Mouse (Mus musculus): ENCODE results near the gene Zfp787.

Zfp787 gene

DNA sequence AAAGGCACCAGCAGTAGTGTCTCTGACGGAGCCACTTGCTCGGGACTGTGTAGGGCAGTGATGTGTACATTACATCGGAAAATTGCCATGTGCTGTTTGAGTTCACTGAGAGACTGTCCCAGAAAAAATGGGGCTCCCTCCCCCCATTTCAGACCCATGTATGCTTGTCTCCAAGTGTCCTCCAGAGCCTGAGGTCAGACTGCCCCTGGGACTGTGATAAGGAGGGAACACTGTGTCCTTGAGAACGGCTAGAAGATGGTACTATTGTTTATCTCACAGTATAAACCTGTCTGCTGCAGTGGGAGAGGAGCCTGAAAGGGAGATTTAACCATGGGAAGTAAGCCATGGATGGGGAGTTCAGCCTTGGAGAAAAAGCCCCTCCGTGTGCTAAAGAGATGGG, 8.9 kb upstream of the Zfp787 start:
- DNase-seq (ENCODE audit: low read depth, low spot score) = no peak

DNA sequence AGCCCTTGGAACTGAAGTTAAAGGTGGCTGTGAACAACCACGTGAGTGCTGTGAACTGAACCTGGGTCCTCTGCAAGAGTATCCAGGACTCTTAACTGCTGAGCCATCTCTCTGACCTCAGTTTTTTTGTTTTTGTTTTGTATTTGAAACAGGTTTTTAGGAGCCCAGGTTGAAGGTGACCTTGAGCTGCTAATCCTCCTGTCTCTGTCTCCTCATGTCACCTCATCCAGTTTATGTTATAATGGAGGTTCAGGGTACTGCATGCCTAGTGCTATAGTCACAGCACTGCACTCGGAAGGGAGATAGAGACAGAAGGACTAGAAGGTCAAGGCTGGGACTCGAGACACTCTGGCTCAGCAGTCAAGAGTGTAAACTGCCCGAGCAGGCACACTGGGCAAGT, 6.4 kb upstream of the Zfp787 start:
- no peak for DNase-seq (ENCODE audit: low read depth, low spot score)

DNA sequence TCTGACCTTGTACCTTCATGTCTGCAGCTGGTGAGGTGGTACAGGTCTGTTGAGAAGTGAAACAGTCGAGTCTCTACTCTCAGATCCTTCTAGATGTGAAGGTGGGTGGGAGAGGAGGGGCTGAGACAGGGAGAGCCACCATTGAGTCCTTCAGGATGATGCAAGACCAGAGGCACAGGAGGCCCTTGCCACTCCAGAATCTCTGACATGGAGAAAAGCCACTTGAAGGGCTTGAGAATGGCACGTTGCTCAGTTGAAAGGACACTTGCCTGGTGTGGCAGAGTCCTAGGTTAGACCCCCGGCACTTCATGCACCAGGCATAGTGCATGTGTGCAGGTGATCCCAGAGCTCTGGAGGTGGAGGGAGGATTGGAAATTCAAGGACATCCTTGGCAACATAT, 5.7 kb upstream of the Zfp787 start:
- DNase-seq (ENCODE audit: low read depth, low spot score) = no peak

DNA sequence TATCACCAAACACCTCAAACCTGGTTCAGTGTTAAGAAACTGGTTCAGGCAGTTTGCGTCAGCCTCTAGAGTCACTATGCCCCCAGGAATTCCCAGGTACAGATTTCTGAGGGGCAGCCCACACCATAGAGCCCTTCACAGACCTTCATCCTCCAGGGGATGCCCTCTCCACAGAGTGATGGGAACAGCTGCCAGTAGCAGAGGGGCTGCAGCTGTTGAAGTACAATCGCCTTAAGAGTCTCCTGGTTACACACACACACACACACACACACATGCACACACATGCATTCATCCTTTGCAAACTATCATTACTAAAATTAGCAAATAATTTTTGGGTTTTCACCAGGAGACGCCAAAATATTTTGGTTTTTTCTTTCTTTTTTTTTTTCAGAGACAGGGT, 3.8 kb upstream of the Zfp787 start:
- DNase-seq (ENCODE audit: low read depth, low spot score) = no peak

DNA sequence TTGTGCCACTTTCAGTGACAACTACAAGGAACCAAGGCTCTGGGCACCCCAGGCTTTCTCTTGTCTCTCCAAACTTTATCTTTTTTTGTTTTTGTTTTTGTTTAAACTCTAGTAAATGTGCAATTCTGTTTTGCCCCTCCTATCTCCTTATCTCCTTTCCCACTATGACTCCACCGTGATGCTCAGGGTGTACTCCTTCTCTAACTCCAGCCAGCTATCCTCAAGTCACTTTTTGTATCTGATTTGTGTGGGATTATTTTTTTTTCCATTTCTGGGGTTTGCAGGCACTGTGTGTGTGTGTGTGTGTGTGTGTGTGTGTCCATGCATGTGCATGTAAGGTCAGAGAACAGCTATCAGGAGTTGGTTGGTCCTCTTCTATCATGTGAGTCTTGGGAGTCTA, 1.7 kb upstream of the Zfp787 start:
- no peak for DNase-seq (ENCODE audit: low read depth, low spot score)

DNA sequence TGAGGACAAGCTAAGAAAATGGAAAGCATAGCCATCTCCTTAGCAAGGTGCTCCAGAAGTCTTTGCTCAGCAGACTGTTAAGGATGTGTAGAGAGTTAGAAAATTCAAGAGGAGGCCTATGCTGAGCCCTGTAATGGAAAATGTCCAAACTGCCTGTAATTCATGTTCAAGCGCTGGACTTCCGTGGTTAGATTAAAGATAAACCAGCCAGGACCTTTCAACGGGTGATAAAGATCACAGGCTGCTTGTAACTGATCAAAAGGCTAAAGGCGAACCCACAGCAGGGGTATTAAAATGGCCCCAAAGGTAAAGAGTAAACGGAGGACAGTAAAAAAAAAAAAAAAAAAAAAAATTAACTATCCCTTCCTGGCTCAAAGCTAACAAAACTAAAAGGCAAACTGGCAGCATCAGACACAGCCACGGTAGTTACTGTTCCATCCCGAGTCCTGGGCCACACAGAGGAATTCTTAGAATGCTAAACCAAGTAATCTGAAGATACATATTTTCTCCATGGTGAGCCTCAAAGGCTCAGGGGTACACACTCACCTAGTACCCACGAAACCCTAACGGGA, 1.2 kb upstream of the Zfp787 start:
- no peak for DNase-seq (ENCODE audit: low read depth, low spot score)

DNA sequence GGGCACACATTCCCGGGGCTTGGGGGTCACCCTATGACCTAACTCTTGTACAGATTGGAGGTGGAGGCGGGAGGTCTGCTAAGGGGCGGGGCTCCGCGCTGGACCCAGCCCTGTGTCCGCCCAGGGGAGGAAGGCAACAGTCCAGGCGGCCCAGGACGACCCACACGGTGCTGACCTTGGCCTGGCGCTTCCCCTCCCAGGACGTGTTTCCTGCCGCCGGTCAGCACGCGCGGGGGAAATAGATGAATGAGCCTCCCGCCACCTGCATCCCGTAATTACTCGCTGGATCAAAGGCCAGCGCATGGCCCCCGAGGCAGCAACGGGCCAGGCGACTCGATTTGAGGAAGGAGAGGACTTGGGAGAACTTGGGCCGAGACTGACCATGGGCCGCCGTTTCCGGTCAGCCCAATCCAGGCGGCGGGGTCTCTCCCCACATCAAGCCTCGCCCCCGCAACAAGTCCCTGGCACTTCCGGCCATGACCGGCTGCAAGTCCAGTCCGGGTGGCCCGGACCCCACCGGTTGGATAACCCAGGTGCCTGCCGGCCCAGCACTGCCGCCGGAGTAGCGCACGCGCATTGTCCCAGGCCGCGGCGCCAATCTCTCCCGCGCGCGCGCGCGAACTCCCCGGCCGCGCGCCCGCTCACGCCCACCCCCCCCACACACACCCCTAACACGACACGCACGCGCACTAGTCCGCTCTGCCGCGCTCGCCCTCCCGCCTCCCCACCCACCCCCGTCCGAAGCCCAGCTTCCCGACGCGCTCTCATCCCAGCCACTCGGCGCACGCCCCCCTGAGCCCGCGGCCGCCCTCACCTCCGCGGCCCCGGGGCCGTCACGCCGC, 545 bp downstream of the Zfp787 start:
- DNase-seq (ENCODE audit: low read depth, low spot score) = peak; percentile 80

DNA sequence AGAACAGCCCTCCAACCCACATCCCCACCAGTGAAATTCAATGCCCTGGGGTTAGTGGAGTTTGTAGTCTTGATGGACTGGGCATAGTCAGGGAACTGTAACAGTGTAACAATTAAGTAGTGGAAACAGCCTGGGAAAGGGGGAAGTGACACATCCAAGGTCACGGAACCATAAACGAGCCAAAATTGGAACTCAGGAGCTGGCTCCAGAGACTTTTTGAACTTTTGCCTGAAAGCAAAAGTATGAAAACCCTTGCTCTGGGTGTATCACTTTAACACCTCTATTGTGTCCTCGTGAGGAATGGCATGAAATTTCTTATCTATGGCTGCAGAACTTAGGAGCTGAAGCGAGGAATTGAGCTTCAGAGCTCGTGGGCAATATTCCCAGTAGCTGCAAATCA, 1.6 kb downstream of the Zfp787 start:
- no peak for DNase-seq (ENCODE audit: low read depth, low spot score)

DNA sequence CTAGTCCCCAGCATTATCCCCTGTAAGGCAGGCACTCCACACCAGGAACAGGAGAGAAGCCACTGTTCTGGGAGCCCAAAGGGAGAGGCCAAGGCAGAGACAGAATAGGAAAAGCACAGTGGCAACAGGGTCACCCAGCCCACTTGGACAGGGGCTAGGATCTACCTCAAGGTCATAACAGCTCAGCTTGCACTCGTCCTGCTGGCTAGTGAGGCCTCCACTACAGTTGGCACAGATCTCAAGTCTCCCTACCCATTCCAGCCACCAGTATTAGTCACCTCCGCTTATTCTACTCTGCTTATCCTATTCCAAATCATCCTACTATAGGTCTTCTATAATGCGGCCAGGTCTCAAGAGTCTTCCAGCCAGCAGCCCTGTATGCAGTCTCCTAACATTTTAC, 2.7 kb downstream of the Zfp787 start:
- no peak for DNase-seq (ENCODE audit: low read depth, low spot score)

DNA sequence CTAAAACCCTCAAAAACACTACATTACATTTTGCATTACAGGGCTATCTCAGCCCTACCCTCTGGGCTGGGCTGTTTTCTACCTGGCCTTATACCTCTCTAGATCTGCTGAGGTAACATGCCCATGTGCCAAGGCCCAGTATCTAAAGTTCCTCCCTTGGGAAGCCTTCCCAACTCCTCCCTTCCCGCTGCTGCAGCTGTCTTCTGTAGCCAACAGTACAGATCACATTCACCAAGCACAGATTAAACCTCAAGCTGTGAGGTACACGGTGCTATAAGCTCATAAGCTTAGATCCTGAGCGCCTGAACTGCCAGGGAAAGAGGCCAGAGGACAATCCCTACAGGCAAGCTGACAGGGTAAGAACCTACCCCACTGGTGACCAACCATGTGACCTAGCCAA, 3.8 kb downstream of the Zfp787 start:
- no peak for DNase-seq (ENCODE audit: low read depth, low spot score)

DNA sequence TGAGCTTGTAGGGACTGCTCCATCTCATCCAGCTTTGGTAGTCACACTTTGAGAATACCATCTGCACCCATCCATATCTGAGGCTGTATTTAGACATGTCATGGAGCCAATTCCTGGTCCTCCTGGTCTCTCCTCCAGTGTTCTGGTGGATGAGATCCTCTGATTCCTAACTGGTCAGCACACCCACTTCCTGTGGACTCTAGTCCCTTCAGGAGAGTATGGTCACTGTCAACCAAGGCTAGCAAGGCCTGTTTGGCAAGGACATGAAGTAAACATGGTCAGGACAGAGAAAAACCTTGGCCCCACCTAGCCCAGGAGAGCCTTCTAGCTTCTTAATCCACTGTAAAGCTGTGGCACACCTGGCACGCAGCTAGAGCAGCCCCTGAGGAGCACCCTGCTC, 4.5 kb downstream of the Zfp787 start:
- DNase-seq (ENCODE audit: low read depth, low spot score) = no peak

DNA sequence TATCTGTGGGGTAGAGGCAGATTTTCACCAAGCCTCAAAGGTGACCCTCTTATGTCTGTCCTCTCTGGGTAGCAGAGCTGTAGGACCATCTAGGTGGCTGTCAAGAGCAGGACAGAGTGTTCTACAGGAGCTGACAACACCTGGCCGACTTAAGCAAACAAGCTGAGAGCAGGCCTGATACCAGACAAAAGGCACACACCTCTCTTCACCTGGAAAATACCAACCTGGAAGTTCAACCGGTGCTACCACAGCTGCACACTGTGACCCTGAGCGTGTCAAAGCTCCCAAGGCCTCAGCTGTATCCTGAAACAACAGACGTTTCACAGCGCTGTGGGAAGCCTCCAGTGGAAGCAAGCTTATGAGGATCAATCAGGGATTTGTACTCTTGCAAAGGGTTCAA, 8.1 kb downstream of the Zfp787 start:
- DNase-seq (ENCODE audit: low read depth, low spot score) = no peak

DNA sequence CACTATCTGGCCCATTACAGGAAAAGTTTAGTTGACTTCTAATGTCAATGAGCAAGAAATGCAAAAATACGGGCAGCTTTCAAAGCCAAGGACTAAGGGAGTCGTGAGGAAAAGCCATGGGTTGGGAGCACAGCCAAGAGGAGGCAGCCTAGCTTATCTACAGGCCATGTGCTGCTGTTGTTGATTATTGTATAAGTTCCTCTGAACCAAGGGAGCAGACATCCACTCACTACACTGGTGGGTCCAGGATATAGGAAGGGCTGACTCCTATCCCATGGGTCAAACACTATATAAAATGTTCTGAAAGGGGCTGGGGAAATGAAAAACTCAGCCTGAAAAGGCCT, 8.8 kb downstream of the Zfp787 start:
- no peak for DNase-seq (ENCODE audit: low read depth, low spot score)

DNA sequence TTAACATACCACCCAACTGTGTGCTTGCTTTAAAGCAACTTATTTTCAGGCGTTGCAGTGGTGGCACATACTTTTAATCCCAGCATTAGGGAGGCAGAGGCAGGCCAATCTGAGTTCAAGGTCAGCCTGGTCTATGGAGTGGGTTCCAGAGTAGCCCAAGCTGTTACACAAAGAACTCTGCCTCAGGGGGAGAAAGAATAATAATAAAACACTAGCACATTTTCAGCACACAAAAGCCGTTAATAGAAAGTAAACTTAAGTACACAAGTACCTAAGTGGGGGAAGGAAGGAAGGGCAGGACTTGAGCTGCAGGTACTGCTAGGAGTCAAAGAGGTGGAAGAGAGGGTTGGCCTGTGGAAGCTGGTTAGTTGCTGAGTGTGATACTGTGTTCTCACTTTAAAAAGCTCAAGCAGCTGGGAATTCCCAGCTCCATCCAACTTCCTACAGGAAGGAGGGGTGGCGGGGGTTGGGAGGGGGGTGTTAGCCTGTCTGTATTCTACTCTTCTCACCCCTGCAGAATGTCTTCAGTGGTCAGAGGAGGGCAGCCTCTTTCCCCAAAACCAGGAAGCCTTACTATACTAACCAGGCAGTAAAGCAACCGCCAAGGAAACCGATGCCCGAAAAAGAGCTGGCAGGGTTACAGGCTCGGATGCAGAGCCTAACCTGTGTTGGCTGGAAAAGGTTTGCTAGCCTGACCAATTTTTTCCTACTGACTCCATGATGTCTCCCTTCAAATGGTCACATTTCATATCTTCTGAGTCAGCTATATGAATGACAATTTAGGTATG, 9.4 kb downstream of the Zfp787 start:
- no peak for DNase-seq (ENCODE audit: low read depth, low spot score)

DNA sequence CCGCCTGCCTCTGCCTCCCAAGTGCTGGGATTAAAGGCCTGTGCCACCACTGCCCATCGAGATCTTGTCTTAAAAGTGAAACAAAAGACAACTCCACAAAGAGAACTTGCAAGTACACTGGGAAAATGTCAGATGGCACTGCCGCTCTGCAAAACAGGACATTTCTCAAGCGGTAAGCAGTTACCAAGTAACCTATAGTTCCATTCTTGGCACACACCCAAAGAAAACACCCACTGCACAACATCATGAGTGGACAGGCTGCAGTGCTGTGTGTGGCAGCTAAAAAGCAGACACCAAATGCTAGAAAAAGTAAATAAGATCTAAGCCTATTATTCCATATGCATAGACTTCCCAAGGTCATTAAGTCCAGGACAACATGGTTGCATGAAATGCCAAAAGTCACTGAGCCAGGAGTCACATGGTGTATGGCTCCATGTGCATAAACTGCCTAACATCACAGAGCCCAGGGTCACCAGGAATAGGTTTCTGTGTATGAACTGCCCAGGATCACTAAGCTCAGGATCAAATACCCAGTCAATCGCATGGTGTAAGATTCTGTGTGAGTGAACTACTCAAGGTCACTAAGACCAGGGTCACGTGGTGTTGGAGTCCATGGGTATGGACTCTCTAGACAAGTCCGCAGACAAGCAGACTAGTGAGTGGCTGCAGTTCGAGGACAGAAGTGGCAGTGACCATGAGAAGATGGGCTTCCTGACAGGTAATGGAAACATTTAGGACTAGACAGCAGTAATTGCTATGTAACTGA, 10.2 kb downstream of the Zfp787 start:
- DNase-seq (ENCODE audit: low read depth, low spot score) = no peak

DNA sequence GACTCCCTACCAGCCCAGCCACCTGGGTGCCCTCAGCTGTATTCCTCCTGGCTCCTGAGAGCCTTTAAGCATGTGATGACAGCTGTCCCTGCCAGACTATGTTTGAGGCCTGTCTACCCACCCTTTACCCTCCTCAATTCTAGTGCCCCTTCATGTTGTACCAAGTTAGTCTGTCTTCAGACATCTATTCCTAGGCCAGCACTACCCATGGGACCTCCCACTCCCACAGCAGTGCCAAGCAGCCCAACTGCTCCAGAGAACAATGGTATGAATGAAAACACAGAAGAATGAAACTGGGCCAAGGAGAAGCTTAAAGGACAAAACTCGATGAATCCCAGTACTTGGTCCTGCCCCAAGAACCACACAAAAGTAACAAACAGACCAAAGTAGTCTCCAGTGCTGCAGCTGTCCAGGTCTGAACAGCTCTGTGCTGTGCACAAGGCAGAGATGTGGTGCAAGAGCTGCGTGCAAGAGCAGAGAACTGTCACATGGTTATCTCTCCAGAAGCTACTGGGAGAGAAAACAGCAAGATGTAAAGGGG, 11.7 kb downstream of the Zfp787 start:
- DNase-seq (ENCODE audit: low read depth, low spot score) = no peak

DNA sequence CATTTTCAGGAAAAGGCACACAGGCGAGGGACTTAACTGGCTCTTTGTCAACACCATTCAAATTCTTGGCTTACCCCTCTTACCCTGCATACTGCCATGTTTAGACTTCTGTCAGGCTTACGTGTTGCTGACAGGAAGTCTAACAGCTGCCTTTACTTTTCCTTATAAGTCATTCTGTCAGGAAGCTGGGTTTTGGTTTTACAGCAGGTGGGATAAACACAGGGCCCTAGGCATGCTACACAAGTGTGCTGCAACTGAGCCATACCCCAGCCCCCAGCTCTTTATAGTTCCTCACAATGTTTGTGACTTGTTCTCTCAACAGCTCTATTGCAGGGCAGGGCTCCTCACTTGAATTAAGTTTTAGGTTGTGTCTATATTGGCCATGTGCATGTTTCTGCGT, 16.5 kb downstream of the Zfp787 start:
- no peak for DNase-seq (ENCODE audit: low read depth, low spot score)

DNA sequence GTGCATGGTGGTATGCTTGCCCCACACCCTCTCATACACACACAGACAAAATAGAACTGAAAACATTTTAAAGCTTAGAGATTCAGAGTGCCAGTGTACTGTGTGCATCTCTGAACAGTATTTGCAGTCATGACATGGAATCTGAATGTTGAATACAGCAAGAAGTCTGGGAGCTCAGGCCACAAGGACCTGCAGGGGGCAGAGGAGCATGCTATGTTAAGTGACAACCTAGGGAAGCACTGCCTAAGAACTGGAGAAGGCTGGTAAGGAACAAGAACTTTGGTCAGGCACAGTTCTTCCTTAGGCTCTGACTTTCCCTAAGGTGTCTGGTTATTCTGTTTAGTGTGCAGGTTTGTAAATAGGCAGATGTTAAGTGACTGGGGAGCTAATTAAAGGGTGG, 19.3 kb downstream of the Zfp787 start:
- no peak for DNase-seq (ENCODE audit: low read depth, low spot score)

DNA sequence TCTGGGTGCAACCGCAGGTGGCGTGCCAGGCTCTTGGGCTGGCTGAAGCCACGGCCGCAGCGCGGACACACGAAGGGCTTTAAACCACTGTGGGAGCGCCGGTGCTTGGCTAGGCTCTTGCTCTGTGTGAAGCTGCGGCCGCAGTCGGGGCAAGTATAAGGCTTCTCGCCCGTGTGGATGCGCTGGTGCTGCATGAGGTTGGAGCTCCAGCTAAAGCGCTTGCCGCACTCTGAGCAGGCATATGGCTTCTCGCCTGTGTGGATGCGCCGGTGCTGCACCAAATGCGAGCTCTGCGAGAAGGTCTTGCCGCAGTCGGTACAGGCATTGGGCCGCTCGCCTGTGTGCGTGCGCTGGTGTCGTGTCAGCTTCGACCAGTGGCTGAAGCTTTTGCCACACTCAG, 23.2 kb downstream of the Zfp787 start:
- DNase-seq (ENCODE audit: low read depth, low spot score) = no peak

DNA sequence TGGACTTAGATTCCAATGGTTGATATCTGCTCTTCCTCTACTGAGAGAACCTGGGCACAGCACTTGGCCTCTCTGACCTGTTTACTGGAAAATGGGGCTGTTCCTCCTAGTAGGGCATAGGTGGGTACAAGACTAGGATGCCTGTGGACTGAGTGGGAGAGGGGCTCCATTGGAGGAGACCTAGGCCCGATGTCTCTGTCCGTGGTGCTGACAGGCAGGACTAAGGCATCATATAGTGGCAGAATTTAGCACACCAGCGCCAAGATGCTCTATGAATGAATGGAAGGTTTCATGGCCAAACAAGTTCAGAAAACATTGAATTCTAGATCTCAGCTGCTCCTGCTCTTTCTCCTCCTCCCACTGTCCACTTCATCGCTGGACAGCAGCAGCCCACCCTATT, 25.5 kb downstream of the Zfp787 start:
- peak; percentile 13 for DNase-seq (ENCODE audit: low read depth, low spot score)

DNA sequence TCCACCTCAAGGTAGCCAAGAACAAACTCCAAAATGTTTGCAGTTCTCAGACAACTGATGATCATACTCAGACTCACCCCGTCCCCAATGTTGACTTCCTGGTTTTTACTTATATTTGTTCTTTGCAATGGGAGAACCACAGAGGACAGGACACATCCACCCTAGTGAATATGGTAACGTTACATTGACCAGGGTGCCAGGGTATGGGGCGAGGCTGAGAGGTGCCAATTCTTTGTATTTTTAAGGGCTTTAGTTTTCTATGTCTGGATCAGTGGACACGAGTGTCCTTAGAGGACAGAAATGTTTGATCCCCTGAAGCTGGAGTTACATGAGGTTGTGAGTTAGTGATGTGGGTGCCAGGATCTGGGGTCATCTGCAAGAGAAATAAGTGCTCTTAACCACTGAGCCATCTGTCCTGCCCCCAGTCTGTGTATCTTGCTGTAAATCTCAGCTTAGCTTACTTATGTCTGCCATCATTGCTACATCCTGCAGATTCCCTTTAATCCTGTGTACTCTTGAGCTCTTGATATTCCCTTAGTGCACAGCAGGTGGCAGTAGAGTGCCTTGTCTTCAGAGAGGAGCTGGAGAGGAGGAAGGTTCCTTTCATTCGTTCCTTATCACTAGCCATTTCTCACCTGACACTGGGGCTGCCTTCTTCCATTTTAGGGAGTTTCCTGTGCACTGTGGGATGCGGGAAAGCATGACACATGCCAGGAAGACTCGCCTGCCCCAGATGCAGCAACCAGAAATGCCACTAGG, 28.9 kb downstream of the Zfp787 start:
- peak; percentile 68 for DNase-seq (ENCODE audit: low read depth, low spot score)
